Mouse (Mus musculus): ENCODE results near the gene Snrk. TPM values are rescaled to one million over a fixed set of nuclear protein-coding genes. Genes with fewer than 3 reads are reported as not detected.
A peak's percentile ranks its signal among the peaks of the same experiment; 100 is the strongest.

Snrk gene
- total RNA-seq, 2 experiments from 2014 or later, result 105 to 113 TPM

DNA sequence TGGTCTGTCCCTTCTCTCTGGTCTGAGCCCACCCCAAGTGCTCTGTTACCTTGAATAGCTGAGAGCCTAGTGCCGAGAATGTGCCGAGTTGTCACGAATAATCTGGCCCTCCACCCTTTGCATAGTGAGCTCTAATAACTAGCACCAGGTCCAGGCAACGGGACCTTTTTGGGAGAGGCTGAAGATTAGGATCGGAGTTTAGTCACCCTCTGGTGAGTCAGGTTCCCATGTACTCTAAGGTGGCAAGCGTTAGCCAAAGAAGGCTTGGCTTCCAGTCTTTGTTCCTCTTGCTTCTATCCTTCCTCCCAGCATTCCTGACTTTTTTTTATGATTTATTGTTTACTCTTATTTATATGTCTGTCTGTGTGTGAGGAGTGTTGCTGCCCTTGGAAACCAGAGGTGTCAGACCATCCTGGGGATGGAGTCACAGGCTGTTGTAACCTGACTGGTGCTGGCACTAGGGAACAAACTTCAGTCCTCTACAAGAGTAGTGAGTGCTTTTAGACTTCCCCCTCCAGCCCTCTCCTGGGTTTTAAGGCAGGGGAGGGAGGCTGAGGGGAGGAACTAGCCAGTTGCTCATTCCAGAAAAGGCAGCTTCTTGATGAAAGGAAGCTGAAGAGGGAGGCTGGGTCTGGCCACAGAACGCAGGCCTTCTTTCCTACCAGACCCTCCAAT is 9.2 kb upstream of the Snrk start:
- DNase-seq, result no peak

DNA sequence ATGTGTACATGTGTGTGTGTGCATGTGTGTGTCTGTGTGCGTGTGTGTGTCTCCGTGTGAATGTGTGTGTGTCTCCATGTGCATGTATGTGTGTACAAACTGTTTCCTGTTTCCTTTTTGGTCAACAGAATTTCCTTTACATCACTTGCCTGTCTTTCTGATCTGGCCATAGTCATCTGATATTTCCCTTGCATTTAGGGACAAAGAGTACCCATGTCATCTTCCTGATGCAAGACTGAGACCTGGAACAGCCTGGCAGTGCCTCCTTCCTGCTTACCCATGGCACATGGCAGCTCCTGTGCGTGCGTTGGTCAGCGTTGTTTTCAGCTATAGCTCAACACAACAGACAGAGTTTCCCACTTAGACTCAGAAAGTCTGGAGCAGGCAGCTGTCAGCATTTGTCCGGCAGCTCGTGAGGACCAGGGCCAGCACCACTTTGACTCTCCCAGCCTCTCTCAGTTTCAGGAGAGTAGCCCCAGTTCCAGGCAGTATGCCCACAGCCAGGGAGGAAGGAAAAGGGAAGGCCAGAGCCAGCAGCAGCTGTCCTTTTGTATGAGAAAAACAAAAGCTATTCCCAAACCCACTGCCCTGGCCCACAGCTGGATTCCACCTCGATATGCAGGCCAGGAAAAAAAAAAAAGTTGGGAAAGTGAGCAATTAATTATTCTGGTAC is 7.4 kb upstream of the Snrk start:
- DNase-seq, result peak; percentile 16 to 20

DNA sequence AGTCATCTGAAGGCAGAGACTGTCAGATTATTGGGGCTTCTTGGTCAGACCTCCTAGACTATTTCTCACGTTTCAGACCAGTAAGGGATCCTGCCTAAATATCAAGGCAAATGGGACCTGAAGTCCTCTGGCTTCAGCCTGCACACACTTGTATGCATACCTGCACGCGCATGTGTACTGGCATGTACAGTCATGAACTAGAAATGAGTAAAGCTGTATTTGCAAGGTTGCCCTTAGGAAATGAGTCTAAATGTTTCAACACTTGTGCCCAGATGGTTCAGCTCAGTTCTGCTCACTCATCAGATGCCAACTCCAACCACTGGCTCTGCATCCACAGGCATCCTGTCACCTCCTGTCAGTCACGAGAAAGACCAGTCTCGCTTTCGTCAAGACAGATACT is 6.6 kb upstream of the Snrk start:
- no peak for DNase-seq

DNA sequence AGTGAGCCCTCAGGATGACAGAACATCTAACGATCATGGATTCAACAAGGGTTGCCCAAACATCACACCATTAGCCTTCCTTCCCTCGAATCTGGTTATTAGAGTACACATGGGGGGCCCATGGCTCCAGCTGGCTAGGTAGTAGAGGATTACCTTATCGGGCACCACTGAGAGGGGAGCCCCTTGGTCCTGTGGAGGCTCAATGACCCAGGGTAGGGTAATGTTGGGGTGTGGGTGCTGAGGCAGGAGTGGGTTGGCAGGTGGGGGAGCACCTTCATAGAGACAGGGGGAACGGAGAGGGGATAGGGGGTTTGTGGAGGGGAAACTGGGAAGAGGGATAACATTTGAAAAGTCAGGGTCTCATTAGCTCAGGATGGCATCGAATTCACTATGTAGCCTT is 6.1 kb upstream of the Snrk start:
- DNase-seq, result no peak

DNA sequence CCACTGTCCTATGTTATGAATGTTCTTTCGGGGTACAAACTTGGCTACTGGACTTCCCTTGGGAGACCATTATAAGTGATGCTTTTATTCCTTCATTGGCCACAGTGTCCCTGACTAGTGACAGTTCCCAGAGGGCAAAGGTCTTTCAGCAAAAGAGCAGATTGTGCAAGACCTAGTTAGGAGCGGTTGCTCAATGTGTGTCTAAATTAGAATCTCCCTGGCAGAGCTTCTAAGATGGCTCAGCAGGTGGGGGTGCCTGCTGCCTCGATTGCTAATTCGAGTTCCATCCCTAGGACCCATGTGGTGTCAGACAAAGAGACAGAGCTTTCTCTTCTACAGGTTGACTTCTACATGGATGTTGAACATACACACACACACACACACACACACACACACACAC is 1.5 kb upstream of the Snrk start:
- DNase-seq, result no peak

DNA sequence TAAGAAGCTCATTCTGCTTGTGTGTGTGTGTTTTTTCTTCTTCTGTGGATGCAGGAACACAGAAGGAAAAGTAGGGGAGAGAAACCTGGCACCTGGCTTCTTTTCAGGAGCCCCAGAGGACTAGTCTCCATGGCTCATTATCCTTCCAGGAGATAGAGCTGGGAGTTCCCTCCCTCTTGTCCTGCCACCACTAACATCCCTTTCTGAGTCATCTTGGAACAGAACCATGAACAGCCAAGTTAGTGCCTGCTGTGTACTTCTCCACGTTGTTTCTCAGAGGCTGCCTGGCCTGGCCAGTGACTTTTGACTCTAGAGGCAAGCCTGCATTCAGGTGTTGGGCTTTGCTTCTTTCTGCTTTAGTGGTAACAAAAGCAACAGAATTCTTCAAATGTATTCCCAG is 707 bp upstream of the Snrk start:
- DNase-seq, result no peak

DNA sequence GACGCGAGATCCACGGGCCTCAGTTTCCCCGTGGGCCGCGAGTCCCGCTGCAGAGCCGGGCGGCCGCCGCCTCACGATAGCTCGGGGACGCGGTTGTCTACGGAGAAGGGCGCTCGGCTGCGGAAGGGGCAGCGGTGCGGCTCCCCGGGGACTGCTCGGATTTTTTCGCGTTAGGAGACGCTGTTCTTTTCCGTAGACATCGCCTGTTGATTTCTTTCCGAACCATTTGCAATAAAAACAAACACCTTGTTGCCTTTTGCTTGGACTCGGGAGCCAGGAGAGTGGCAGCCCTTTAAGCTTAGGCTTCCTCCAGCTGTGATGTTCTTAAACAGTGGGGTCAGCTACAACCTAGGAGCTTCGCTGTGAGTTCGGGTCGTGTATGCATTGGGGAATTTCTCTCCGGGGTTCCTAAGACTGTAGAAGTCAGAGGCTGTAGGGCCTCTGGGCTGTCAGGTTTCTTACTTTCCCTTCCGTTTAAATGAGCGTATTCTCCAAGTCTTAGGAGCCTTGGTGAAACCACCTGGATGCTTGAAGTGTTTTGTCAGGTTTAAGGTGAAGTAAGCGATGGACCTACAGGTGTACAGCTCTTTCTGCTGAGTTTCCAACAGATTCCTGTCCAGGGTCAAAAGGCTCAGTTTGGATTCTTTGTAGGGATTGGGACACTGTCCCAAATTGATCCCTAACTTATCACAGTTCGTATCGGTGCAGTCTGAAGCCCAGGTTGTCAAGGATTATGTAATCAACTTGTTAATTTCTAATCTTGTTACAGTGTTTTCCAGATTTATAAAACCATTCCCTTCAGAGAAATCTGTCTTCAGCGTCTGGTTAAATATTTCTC is 845 bp downstream of the Snrk start:
- peak; percentile 19 to 36 for DNase-seq

DNA sequence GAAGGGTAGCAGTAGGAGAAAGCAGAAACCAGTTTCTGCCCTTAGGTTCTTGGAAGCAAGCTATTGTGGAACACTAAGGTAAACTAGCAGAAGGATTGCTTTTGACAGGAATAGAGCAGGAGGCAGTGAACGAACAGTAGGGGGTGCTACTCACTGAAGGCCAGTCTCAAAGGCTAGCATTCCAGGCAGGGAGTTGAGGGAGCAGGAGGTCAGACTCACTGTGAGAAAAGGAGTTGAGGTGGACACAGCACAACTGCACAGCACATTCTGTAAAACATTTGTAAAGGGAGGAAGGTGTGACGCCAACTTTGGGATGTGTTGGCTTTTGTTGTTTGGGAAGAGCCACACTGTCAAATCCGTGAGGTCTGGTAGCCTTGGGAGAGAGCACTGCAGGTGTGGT is 3.0 kb downstream of the Snrk start:
- peak in 1 of 2 experiments; percentile 40 for DNase-seq

DNA sequence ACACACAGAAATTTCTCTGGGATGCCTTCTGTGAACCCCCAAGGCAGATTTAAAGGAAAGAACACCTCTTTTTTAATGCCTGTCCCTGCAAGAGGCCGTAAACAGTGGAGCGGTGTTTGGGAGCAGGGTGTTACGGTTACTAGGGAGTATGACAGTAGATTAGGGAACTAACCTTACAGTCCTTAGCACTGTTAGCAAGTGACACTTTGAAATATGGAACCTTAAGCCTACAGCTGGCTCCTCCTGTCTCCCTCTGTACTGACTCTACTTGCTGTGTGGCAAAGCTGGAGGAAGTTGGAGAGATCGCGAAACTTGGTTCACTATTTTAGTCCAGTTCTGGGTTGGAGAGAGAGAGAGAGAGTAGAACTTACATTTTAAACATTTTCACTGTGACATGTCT is 5.0 kb downstream of the Snrk start:
- DNase-seq, result no peak

DNA sequence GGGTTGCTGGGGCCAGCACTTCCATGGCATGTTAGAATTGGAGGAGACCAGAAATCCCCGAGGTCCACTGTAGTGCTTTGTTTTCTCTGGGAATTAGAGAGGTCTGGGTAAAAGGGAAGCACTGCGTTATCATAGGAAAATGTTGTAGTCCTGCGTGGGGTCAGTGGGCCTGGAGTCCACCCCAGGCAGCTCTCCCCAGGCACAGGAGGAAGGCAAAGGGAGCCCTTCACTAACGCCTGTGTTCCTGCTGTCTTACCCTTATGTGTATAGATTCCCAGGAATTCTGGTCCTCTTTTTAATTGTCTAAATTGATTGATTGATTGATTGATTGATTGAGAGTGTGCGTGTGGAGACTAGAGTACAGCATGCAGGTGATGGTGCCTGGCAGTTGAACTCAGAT is 6.1 kb downstream of the Snrk start:
- DNase-seq, result no peak

DNA sequence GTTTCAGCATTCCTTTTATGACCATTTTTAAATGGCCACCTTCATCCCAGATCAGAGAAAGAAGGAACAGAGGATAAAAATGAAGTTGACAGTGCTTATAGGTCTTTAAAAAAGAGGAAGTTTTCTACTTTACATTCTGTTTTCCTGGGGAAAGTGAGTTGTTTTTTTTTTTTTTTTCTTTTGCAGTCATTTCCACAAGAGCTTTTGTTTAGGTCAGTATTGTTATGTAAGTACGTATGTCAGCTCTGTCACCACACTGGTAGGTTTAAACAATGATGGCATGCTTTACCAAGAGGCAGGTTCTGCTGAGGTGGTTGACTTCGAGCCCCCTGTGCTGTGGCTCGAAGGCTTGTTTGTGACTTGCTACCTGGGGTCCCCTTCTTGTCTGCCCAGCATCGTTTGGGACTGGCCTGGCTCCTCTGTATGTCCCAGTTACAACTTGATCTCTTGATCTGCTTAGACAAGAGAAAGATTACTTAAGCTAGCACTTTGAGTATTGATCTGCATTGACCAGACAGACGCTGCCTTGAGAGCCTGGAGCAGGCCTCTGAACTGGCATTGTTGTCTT is 8.7 kb downstream of the Snrk start:
- no peak for DNase-seq

DNA sequence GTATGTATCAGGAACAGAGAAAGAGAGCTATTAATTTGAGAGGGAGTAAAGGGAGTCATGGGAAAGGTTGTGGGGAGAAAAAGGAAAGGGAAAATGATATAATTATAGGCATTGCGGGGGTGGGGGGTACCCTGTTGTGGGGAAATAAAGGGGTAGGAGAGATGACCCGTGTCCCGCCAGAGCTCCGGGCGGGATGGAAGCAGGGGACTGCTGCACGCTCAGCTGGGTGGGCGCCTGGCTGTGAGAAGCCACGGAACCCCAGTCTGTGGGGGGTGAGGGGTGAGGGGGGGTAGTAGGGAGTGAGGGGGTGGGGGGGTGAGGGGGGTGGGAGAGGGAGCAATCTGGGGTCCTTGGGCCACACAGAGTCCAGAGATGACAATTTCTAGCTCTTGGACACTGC is 9.7 kb downstream of the Snrk start:
- no peak for DNase-seq

DNA sequence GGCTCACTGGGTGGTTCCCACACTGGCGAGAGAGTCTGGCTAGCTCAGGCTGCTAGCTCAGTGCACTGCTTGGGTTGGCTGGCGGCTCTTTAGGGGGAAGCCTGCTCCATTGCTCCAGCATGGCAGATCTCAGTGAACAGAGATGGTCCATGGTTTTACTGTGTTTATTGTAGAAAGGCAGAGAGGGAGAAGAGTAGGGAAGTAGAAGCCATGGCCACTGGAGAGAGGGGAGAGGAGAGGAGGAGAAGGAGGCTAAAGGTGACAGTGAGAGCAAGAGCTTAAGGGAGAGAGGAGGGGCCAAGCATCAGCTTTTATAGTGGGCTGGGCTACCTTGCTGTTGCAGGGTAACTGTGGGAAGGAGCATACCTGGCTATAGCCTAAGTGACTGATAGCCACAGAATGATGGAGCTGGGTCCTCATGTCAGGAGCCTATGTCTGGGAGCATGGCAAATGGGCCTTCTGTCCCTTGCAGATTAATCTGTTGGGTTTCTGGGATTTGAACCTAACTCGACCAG is 10.3 kb downstream of the Snrk start:
- DNase-seq, result no peak

DNA sequence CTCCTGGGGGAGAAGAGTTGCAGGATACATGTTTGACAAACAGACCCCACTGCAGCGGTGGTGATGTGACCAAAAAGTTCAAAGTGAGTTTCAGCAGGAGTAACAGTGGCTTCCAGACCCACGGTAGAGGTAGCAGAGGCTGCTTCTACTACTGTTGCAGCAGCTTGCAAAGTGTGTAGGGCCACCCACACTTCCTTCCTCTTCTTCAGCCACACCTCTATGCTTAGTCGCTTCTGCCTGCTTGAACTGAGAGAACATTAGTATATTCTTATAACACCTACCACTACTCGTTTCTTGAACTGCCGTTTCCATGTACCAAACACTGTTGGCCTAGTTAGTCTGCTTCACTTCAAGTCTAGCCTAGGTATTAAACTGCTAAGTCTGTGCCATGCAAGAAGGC is 11.6 kb downstream of the Snrk start:
- no peak for DNase-seq

DNA sequence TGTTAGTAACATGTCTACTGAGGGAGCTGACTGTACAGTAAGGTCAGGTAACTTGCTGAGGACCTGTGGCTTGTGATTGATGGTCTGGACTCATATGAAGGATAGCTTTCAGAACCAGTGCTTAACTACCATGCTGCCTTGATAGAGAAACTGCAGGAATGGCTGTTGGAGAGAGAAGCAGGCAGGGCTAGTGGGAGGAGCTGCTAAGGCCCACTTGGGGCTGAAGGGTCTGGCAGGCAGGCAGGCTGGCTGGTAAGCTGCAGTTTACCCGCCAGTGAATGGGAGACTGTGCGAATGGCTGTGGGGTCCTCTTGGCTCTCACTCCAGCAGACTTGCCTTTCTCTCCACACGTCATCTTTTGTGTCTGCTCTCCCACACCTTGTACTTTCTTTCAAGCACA is 13.6 kb downstream of the Snrk start:
- DNase-seq, result no peak

DNA sequence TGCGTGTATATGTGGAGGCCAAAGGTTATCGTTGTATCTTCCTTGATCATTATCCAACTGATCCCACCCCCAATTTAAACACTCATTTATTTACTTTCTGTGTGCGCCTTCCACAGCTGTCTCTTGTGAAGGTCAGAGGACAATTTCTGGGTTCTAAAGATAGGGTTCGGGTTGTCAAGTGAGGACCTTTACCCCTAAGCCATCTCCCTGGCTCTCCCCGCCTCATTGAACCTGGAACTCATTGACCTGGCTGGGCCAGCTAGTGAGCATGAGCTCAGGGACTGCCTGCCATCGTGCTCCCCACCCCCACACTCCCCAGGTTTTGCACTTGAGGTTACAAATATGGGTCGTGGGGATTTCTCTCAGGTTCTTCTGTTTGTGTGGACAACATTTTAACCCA is 15.1 kb downstream of the Snrk start:
- no peak for DNase-seq

DNA sequence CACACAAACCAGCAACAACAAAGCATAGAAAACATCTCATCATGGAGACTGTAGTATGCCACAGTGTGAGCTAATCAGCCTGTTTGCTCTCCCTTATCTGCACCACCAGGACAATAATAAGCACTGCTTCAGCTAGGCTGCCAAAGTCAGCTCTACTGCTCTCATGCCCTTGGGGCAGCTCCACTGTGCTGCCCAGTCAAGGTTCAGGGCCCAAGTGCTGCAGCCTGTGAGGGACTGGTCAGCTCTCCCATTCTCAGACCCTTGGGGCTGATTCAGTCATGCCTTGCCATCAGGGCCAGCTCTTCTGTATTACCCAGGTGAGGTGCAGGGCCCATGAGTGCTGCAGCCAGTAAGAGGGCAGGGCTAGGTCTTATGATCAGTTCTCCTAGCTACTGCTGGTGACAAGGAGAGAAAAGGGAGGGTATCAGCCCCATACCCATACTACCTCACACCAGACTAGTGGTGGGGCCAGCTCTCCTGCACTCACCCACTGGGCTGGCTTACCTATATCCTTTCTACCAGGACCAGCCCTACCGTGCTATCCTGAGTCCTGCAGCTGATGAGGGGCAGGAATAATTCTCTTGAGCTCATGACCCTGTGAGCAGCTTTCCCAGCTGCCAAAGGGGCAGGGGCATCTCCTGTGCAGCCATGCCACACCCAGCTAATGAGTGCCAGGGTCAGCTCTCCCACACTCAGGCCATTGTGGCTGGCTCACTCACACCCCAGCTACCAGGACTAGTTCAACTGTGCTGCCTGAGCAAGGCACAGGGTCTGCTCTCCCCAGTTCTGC is 18.2 kb downstream of the Snrk start:
- no peak for DNase-seq

DNA sequence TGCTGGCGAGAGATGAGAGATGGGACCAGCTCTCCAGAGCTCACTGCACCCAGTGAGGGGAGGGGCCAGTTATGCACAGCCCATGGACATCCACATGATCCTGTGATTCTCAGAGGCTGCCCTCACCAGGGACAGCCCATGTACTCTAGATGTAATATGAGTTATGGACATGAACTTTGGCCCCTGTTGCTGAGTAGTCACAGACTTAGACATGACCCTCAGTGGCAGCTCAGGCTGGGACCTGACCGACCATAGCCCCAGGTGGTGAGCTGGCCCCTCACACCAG is 18.8 kb downstream of the Snrk start:
- no peak for DNase-seq

DNA sequence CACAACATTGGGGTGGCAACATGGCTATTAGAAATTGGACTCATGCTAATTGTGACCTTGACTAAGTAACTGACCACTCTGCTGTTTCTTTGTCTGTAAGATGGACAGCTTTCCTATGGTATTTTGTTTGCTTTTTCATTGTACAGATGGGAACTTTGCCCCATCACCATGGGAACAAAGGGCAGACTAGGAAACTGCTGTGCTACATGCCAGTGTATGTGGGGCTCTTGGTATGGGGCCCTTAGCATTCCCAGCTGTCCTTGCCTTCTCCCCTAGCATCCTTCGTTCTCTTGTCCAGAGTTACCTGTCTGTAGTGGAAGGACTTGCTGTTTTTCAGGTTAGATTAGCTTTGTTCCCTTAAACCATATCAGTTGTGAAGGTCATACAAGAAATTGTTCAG is 20.9 kb downstream of the Snrk start:
- DNase-seq, result no peak

DNA sequence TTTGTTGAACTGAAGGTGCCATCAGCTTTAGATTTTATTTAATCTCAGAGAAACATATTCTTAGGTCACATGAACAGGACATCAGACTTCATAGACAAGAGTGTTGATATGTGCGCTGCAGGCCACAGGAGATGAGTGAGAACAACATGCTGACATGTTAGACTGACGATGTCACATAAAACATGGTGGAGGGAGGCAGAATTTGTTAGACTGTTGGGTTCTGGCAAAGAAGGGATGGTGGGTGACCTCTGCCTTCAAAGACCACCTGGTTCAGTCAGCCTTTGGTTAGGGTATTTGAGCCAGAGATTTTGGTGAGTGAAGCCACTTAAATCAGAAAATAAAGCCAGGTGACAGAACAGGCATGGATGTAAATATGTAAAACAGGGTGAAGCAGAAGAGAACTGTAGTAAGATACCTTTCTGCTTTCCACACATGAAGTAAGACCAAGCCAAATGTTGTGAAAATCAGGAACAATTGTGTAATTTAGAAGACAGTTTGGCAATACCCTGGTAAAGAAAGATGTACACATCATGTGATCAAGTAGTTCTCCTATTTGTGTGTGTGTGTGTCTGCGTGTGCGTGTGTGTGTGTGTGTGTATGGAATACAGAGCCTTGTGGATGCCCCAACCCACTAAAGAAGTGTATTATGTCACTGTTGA is 21.4 kb downstream of the Snrk start:
- DNase-seq, result no peak

DNA sequence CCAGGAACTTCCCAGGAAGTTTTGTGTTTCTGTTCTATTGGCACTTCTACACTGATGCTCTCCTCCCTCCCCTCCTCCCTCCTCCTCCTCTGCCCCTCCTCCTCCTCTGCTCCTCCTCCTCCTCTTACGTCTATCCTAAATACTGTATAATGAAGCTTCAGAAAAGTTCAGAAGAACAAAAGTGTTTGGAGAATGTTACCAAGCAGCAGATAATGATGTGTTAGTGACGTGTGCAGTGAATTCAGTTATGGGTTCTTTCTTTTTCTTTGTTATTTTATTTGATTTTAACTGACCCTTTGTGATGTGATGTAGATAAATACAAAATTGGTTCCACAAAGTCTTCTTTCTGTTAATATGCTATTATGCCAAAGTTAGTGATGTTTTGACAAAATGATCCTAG is 22.2 kb downstream of the Snrk start:
- no peak for DNase-seq

DNA sequence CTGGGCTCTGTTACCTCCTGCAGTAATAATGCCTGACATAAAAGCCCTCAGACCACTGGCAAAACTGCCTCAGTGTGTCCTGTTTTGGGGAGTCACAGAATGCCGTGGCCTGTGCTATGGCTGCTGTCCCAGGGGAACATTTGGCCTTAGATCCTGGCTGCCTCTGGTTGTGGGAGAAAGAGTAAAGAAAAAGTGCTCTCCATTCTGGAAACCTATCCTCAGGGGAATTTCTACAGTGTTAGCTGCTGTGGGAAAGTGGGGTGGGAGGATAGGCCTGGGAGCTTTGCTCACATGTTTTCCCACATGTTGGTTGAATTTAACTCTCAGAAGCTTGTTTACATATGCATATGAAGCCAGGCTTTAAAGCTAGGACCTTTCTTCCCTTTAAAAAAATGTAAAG is 26.2 kb downstream of the Snrk start:
- DNase-seq, result no peak
